Mouse (Mus musculus): Measurements from ENCODE around the gene Nos1.

Nos1 gene

DNA sequence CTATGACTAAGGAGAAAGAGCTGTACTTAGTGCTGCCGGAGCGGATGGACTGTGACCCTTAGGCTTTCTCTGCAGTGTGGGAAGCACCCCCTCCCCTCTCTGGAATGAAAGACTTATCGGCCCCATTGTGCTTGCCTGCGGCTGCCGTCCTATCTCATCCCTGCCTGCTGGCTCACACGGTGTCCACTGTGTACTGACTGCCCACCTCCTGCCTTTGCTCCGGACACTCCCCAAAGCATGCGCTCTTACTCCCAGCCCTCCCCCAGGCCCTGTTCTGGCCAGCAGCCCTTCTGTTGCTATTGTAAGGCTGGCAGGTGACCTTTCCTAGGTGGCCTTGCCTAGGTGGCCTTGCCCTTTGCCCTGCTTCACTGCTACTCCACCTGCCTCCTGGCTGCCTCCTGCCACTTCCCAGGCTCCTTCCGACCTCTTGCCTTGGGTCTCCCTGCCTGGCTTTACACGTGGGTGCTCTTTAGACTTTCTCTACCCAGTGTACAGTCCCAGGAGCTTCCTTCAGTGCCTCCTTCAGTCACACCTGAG lies 216.7 kb downstream of the Nos1 start:
- no peak for DNase-seq (ENCODE audit: low spot score)

- no peak for DNase-seq (ENCODE audit: low spot score)
Observed at GRCm38 (mm10) chr5:117999061-117999460, 218.2 kb downstream of the Nos1 start.

GRCm38 (mm10) chr5:117999584-117999983 lies 218.8 kb downstream of the Nos1 start:
- no peak for DNase-seq (ENCODE audit: low spot score)

DNA sequence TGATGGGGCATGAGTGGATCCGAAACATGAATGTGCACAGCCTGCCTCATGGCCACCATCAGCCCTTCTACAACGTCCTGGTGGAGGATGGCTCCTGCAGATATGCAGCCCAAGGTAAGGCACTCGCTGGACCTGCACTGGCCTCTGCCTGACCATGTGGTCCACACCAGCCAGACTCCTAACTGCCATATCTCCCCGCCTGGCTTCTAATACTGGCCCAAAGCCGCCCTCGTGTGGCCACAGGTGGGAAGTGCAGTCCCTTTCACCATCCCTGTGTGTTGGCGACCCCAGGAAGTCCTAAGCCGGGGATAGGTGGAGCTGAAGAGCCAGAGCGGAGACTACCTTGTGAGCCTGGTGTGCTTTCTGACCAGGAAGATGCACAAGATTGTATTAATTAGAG lies 221.2 kb downstream of the Nos1 start:
- DNase-seq (ENCODE audit: low spot score), result peak; percentile 21

- peak; percentile 26 for DNase-seq (ENCODE audit: low spot score)
Observed at GRCm38 (mm10) chr5:118004619-118005018, 223.8 kb downstream of the Nos1 start.

DNA sequence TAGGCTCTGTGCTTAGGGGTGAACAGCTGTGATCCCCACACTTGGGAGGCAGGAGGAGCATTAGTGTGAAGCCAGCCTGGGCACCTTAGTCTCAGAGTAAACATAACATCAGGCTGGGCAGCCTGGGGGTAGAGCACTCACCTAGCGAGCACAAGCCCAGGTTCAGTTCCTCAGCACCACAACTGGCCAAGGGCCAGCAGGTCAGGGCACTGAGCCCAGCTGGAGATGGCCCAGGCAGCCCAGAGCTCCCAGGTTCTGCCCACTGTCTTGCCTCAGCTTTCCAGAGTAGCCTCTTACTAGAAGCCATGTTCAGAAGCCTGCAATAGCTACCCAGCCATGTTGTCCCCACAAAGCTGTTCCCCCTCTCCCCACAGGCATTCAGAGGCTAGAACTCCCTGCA lies 224.9 kb downstream of the Nos1 start:
- no peak for DNase-seq (ENCODE audit: low spot score)

DNA sequence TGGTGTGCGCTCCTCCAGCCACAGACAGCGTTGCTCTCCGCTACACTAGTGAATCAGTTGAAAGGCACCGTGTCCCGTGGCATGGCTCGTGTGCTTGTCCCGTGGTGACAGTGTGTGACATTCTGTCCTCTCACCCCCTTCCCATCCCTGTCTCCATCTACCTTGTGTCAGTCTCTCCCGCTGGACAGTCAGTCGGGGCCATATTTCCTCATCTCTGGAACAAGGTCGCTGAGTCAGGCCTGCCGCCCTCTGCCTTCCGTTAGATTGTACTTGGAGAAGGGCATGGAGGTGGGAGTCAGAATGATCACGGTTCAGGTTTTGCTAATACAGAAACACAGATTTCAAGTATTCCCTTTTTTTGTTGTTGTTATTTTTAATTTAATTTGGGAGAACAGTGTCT lies 227.5 kb downstream of the Nos1 start:
- DNase-seq (ENCODE audit: low spot score), result no peak

All from c-Kit-positive CD71-positive TER-119-positive erythroid progenitor cells, embryonic 14.5 days (primary cell).